Mouse (Mus musculus) CD8-positive naive resting alpha-beta T cell, adult 2 months (primary cell): ENCODE data around the gene Syne3.
A peak's percentile ranks its signal among the peaks of the same experiment; 100 is the strongest.

Experiments
- DNase-seq, 2 experiments: peaks; one replicate each; pipeline ENCODE4 v3.0.0; 2022; ENCODE audit warnings: low read depth in 2 of 2, low spot score in 2 of 2

The Syne3 gene

DNA sequence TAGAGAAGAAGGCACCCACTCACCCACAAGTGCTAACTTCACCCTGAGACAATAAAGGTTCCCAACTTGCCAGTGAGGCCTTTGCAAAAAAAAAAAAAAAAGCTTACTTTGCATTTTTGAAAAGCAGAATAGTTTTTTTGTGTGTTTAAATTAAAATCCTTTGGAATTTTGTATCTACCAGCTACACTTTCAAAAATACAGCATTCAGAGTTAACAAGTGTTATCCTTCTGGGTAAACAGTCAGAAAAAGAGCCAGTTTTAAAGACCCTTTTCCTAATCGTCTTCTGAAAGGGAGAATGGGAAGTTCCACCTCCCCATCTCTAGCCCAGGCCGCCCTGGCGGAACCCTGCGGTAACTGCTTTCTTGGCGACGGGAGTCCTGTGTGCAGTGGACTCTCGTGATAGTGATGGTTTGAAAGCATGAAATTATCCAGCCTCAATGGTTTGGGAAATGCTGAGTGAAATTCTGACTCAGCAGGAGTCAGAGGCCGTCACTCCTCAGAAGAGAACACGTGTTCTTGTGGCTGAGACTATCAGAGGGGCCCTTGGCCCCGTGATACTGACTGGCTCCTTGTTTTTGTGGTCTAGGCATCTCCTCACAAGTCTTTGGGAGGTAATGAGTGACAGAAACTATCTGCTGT lies 16.5 kb upstream of the Syne3 start:
- no peak for DNase-seq

DNA sequence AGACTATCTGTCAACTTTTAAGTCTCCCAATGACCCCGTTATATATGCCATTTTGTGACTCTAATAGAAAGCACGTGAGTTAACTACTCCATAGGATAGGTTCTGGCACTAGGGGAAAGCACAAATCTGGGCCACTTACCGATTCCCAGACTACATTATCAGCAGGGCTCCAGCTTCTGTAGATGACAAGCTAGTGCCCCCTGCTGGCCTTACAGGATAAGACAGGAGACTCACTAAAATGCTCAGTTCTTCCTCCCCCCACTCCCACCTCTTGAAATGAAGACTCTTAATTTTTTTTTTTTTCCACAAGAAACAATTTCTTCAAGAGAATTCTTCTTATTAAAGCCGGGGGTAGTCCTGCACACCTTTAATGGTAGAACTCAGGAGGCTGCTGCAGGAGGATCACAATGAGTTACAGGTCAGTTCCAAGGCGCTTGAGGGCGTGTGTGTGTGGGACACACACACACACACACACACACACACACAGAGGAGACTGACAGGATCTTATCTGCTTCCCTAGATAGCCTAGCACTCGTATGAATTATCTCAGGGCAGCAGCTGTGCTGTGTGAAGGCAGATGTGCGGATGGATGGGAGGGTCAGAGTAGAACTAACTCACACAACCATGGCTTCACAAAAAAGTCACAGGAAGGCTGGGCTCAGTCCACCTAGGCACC lies 15.8 kb upstream of the Syne3 start:
- DNase-seq, result peak; percentile 61 to 75

DNA sequence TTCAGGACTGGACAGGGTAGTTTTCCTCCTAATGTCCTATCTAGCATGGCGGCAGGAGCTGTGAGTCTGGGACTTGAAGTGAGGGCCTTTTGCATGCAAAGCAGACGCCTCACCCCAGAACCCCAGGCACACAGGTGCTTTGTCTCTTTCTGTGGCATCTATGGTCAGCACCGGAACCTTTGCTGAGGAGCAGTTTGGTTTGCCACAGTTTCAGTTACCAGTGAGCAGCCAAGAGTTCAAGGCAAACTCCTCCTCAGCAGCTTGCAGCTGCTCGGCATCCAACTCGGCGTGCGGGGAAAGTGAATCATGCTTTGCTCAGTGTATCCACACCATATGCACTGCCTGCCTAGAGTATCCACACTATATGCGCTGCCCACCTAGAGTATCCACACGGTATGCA lies 13.2 kb upstream of the Syne3 start:
- DNase-seq, result no peak

DNA sequence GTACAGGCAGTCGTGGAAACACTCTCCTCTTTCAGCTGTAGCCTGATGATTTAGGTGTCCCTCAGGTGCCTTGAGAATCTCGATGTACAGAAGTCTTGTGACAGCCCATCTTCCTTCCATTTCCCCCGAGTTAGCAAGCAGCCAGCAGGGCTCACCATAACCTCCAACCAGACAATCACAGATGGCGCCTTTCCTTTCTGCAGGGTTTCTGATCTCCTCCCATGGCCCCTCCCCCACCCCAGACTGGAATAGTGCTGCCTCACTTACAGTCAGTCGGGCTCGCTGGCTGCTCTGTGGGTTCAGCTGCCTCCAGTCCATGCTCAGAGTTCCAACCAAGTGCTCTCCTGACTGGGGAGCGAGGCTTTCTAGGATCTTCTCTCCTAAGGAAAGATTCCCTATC lies 12.5 kb upstream of the Syne3 start:
- DNase-seq, result no peak

DNA sequence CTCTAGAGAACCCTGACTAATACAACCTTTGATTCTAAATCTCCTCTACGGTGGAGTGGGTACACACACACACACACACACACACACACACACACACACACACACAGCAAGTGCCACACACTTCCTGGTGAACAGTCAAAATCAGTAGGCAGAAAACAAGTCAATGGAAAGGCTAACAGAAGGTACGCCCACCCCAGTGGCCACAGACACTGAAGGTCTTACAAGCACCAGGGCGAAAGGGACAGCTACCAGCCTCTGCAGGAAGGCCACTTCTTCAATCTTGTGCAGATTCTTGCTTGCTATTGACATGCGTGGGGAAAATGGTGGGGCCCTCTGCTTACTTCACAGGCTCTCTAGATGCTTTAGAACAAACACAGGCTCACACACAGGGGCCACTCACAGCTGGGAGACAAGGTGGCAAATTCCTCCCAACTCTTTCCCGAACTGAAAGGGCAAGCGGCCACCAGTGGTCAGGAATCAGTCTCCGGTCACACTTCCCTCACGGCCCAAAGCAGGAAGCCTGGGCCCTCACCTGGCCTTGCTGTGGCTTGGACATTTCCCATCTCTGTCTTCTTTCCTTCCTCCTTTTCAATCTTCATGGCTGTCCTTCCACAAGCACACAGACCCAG lies 11.9 kb upstream of the Syne3 start:
- no peak for DNase-seq

DNA sequence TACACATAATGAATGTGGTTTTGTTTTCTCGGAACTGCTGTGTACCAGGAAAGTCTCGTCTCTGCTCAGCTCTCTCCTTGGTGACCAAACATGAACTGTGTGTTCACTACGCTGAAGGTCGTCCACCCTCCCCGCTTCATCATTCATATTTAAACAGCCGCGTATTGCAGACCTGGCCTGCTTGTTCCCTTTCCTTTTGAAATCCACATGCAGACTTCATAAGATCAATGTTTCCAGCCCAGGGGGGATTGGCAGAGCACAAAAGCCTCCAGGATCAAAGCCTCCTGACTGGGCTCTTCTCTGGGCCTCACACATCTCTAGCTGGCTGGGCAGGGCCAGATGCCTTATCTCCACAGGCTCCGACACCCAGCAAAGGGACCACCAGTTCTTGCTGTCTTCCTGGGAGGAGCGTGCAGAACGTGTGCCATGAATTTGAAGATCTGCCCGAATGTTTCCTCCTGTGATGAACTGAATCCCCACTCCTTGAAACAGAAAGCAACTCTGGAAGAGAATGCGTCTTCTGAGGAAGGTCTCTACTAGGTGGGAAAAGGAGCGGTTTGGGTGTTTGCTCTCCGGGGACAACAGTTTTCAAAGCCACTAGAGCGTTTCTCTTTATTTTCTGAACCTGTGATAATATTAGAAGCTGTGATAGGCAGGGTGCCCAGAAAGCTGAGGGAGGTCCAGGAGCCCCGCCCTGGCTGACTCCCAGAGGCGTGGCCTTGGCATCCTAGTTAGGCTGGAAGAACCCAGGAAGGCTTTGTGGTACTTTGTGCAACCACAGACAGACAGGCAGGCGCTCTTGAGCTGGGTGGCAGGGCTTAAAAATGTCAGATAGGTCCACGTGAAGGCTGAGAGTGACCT lies 10.0 kb upstream of the Syne3 start:
- DNase-seq, result no peak

DNA sequence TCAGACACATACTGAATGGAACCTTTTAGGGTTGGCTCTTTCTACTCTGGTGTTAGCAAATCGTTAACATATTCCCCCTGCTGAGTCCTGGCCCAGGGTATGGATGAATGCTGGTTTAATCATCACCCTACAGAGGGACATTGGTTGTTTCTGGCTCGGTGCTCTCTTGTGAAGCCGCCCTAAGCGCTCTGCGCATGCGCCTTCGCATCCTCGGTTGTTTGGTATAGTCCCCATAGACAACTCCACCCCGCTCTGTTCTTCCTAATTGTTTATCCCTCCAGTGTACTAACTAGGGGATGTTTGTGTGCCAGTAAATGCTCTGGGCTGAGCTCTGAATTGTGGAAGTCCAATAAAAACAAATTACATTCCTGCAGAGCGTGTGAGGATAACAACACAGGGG lies 7.0 kb upstream of the Syne3 start:
- no peak for DNase-seq

DNA sequence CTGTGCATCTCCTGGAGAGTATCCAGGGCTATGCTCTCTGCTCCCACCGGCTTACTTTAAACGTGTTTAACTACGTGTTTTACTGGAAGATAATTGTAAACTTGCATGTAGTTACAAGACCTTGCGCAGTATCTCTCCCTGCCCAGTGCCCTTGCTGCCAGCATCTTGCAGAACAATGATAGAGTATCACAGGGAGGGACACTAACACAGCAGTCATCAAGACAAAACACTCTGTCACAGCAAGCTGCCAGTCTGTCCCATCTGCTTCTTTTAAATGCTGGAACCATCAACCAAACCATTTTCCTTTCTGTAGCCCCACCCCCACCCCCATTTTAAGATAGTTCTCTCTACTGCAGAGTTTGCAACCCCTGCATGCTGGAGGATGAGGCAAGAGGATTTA lies 6.6 kb upstream of the Syne3 start:
- no peak for DNase-seq

DNA sequence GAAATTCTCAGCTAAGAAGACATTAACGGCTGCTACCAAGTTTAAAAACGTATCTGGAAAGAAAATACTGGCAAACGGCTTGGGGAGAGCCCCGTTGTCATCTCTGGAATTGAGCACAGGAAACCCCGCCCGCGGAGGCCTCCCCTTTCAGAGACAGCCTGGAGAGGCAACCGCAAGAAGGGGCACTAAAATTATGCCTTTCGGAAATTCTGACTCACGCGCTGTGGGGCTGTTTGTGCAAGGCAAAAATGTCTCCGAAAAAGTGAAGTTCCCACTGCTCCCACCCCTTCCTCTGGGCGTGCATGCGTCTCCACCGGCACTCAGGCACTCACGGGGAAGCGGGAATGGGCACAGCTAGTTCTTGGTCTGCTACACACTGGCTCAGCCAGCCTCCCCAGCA lies 3.5 kb upstream of the Syne3 start:
- peak; percentile 66 to 75 for DNase-seq

DNA sequence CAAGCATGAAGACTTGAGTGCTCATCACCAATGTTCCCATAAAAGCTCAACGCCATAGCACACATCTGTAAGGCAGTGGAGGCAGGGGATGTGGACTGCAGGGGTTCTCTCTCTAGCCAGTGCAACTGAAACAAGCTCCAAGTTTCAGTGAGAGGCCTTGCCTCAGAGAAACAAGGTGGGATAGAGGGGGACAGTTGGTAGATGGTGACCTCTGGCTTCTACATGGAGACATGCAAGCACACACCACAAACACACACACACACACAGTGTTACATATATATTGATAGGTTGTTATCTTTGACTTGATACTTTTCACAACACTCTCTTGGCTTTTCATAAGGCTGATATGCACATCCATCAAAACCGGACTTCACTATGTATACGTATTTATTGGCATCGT lies 2.7 kb upstream of the Syne3 start:
- DNase-seq, result no peak

DNA sequence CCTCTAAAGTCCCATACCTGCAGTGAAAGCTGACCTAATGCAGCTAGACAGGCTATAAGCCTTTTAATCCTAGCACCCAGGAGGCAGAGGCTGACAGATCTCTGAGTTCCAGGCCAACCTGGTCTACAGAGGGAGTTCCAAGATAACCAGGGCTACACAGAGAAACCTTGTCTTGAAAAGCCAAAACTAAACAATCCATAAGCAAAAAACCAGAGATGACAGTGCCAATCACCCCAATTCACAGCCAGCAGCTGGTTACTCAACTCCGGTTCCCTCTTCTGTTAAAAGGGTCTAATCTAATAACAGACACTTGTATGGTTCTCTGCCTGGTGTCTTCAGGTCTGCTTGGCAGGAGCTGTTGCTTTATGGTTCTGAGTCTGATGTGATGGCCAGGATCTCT lies 2.0 kb upstream of the Syne3 start:
- DNase-seq, result no peak

DNA sequence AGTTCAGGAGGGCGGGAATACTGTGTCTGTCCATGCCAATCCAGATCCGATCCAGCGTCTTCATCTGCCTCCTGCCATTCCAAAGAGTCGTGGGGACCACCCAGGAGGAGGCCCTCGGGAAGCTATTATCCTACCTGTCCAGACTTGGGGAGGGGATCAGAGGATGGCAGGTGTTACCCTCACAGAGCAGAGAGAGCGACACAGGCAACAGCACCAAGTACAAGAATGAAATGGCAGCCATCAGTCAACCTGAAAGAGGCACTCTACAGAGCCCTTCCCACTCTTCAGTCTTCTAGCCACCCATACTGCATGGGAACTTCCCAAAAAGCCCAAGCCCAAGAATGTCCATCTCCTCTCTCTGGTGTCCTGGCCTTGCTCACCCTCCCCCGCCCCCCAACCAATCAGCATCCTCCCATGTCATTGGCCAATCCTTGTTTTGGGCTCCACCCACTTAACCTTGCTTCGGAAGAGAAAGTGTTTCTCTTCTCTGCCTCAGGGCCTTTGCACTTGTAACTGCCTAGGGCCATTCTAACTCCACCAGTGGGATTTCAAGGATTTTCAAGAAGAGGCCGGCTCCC lies 693 bp upstream of the Syne3 start:
- no peak for DNase-seq

DNA sequence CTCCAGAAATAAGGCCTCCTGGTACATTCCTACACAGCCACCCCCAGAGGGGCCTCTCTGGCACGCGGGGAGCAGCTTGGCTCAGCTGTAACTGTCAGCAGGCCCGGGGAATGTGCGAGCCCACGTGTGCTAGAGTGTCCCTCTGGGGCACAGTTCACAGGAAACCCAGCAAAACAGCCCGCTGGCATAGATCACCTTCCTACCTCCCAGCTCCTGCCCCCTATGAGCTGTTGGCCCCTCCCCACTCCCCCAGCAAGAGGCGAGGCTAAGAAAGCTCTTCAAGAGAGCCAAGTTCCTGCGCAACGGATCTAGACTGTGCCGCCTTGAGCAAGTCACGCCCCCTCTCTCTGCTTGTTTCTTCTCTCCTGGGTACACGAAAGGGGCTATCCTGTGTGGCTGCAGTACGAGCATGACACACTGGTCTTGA lies 844 bp downstream of the Syne3 start:
- DNase-seq, result peak; percentile 71 to 77

DNA sequence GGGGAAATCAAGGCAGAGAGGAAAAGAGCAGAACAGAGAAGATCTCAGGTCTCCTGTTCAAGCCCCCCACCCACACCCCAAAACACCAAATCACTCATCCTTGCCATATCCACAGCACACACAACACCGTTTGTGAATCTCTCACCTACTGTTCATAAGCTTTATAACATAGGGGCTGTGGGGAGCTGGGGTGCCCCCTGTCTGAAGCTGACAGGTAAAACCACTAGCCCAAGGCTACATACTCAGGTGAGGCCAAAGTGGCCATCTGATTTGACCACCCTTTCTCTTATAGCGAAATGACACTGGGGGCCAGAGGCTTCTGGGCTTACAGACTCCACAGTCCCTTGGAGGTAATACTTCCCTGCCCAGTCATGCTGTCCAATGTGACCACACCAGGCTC lies 1.5 kb downstream of the Syne3 start:
- DNase-seq, result no peak

DNA sequence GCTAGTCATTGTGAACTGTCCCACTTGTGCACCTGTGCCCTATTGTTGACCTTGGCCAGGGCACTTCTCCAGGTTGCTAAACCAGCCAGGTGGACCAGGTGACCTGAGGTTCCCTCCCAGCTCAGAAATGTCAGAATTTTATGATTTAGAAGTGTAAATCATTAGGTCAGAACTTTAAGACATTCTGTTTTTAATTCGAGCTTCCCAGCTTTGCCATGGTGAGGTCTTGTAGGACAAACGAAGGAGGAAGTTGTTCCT lies 4.0 kb downstream of the Syne3 start:
- no peak for DNase-seq

DNA sequence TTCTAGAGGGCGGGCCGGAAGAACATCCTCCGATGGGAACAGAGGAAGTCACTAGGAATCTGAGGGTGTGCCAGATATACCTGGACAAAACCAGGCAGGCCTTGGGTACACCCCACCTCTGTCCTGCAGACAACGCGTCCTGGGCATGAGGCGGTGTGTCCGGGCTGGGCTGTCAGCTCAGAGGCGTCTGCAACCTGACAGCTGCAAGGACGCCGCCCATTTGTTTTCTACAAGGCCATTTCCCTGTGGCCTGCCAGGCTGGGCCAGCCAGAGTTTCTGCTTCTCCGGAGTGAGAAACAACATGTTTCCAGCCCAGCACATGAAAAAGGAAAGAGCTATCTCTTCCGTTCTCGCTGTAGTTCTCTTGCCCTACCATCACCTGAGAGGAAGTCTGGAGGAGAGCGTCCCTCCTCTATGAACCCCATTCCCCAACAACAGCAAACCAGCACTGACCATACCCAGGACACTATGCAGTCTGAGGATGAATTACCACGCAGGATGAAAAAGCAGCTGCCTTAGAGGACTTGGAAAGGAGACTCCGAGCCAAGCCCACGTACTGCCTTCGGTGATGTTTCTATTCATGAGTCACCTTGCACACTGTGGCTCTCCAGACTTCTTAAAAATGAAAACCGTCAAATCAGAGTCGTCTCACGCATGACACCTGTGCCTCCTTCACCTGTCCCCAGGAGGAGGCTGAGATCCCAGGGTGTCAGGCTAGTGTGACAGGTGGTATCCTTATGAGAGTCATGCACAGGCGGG lies 4.5 kb downstream of the Syne3 start:
- no peak for DNase-seq

DNA sequence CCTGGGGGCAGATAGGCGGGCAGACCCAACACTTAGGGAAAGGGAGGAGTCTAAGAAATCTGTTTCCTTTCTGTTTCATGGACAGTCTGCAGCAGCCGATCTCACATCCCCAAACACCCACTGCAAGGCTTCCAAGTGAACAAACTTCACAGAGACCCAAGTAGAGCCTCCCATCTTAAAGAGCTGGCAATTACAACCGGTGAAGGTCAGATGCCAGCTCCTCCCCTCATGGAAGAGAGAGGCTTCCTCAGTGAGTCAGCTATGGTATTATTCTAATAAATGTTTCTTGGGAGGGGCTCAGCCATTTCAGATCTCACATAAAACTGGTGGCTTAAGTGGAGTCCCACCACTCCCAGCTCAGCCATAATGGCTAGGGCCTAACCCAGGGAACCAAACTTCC lies 5.9 kb downstream of the Syne3 start:
- DNase-seq, result no peak

DNA sequence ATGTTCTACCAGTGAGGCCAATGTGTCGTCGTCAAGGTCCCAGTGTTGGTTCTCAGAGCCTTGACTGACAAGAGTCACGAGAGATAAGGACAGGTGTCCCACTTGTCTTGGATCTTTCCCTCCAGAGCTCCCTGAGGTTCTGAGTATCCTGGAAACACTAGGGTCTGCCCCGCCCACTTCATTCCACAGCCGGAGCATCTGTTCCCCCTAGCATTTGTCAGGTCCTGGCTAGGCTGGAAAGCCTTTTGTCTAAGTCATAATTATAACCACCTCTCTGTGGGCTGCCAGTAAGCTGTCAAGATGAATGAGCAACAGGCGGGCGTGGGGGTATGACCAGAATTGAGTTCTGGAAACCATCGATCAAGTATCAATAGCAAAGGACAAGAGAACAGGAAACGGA lies 6.5 kb downstream of the Syne3 start:
- DNase-seq, result no peak

DNA sequence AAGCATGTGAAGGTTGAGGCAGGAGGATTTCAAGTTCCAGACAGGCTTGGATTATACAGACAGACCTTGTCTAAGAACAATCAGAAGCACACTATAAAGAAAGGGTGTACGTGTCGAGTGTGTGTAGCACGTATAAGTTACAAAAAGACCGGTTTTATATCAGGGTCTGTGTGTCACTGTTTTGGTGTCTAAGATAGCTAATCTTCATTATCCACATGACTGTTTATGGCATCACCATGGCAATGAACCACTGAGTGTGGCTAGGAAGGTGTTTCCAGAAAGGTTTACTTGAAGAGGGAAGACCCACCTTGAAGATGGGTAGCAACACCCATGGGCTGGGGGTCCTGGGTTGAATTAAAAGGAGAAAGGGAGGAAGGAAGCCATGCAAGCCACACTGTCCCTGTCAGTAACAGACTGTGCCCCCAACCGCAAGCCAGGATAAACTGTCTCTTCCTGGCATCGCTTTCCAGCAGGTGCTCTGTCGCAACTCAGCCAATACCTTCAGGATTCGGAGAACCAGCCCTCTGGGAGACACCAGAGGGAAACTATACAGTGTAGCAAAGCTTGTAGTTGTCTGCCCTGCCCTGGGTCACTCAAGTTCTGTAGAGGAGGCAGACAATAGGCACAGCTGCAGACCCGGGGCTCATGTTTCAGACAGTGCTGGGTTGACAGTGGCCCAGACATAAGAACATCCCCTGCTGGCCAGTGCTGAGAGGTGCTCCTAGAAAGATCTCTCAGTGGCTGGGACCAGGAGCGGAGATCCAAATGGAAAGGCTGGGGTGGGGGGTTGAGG lies 7.1 kb downstream of the Syne3 start:
- no peak for DNase-seq

DNA sequence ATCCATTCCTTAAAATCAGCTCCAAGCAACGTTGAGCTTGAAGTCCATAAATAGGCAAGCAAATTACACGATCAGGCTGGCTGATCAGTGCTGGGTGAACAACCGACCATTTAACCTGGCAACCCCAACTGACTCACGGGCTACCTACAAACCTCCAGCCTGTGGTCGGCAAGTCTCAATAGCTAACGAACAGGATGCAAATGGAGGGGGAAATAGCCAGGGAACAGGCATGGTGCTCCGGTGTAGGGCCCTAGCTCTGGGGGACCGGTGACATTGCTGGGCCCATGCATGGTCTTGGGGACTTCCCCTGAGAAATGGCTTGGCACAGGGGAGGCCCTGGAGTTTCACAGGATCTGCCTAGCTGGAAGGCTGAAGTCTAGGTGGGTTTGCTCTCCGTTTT lies 8.3 kb downstream of the Syne3 start:
- DNase-seq, result no peak
